Mouse (Mus musculus) testis, adult 2 months (tissue): Measurements from ENCODE around the gene Lamb1. TPM values are rescaled to one million over a fixed set of nuclear protein-coding genes. Genes with fewer than 3 reads are reported as not detected.

Source experiments
- H3K27ac ChIP-seq: fragments of 200-500 bp; 2 replicates; pipeline ENCODE4 v1.5.1; 2012; ENCODE audit warnings: low read depth, low read length; ENCODE audit not compliant: control insufficient read depth, insufficient read depth
- H3K27me3 ChIP-seq: fragments of 200-500 bp; 2 replicates; pipeline ENCODE4 v1.6.1; 2012; ENCODE audit warnings: mild to moderate bottlenecking, low read length, moderate library complexity; ENCODE audit not compliant: control insufficient read depth, insufficient read depth
- H3K36me3 ChIP-seq: fragments of 200-500 bp; 2 replicates; pipeline ENCODE4 v1.6.1; 2012; ENCODE audit warnings: mild to moderate bottlenecking, low read length; ENCODE audit not compliant: control insufficient read depth, insufficient read depth
- H3K4me1 ChIP-seq: fragments of 200-500 bp; 2 replicates; pipeline ENCODE4 v1.6.1; 2012; ENCODE audit warnings: low read length; ENCODE audit not compliant: control insufficient read depth, insufficient read depth
- H3K4me3 ChIP-seq: fragments of 200-500 bp; 2 replicates; pipeline ENCODE4 v1.5.1; 2012; ENCODE audit warnings: low read depth, mild to moderate bottlenecking, low read length, moderate library complexity, mixed read lengths; ENCODE audit not compliant: control insufficient read depth
- CTCF ChIP-seq: fragments of 200-500 bp; IDR thresholded peaks from 2 replicates; pipeline ENCODE4 v1.5.1; 2012; ENCODE audit warnings: low read depth, mild to moderate bottlenecking, inconsistent platforms, low read length, moderate library complexity; ENCODE audit not compliant: control insufficient read depth, insufficient read depth, insufficient replicate concordance
- POLR2A ChIP-seq: fragments of 200-500 bp; IDR thresholded peaks from 2 replicates; pipeline ENCODE4 v1.6.1; 2012; ENCODE audit warnings: low read depth, mild to moderate bottlenecking, inconsistent platforms, low read length, moderate library complexity; ENCODE audit not compliant: control insufficient read depth
- polyA plus RNA-seq: library from polyadenylated mRNA; depleted of rRNA; stranded (reverse); fragments of >200 nt; gene quantifications from 2 replicates; pipeline ENCODE4 v1.2.3, GENCODE M21; 2012

Gene Lamb1
- polyA plus RNA-seq, 1 experiment = 3.8 TPM

- no peak for TF ChIP-seq POLR2A
- TF ChIP-seq CTCF = no peak
- Histone ChIP-seq H3K4me3 (no peak overlapping the region), H3K4me1 (no peaks in the 10 kb centered on the region), H3K27me3 (no peaks in the 10 kb centered on the region), H3K27ac (no peak overlapping the region), H3K36me3 (no peaks in the 10 kb centered on the region)
Observed at GRCm38 (mm10) chr12:31302766-31303511, 37.9 kb downstream of the Lamb1 start.

- no peaks in the 10 kb centered on the region for H3K36me3 ChIP-seq
- TF ChIP-seq CTCF = no peak
- no peak for TF ChIP-seq POLR2A
- no peak overlapping the region for H3K4me3 ChIP-seq
- no peaks in the 10 kb centered on the region for H3K4me1 ChIP-seq
- no peaks in the 10 kb centered on the region for H3K27me3 ChIP-seq
- H3K27ac ChIP-seq = no peak overlapping the region
Observed at GRCm38 (mm10) chr12:31306075-31306675, 41.1 kb downstream of the Lamb1 start.

- Histone ChIP-seq H3K36me3 (no peaks in the 10 kb centered on the region), H3K4me1 (no peaks in the 10 kb centered on the region), H3K27ac (no peak overlapping the region), H3K4me3 (no peak overlapping the region), H3K27me3 (no peaks in the 10 kb centered on the region)
- TF ChIP-seq CTCF (no peak), POLR2A (no peak)
Observed at GRCm38 (mm10) chr12:31307011-31307410, 42.0 kb downstream of the Lamb1 start.

GRCm38 (mm10) chr12:31307756-31308155 is 42.7 kb downstream of the Lamb1 start:
- no peak for TF ChIP-seq CTCF
- no peak for TF ChIP-seq POLR2A
- Histone ChIP-seq H3K27ac (no peak overlapping the region), H3K36me3 (no peaks in the 10 kb centered on the region), H3K27me3 (no peaks in the 10 kb centered on the region), H3K4me1 (no peaks in the 10 kb centered on the region), H3K4me3 (no peak overlapping the region)

GRCm38 (mm10) chr12:31310687-31311086 is 45.7 kb downstream of the Lamb1 start:
- no peak for TF ChIP-seq CTCF
- TF ChIP-seq POLR2A = no peak
- Histone ChIP-seq H3K27ac (no peak overlapping the region), H3K36me3 (no peaks in the 10 kb centered on the region), H3K4me3 (no peak overlapping the region), H3K27me3 (no peaks in the 10 kb centered on the region), H3K4me1 (no peaks in the 10 kb centered on the region)

GRCm38 (mm10) chr12:31311671-31312265 is 46.7 kb downstream of the Lamb1 start:
- no peak for TF ChIP-seq CTCF
- TF ChIP-seq POLR2A = no peak
- Histone ChIP-seq H3K36me3 (no peaks in the 10 kb centered on the region), H3K27ac (no peak overlapping the region)

GRCm38 (mm10) chr12:31312281-31312680 is 47.2 kb downstream of the Lamb1 start:
- no peaks in the 10 kb centered on the region for H3K4me1 ChIP-seq
- no peaks in the 10 kb centered on the region for H3K36me3 ChIP-seq
- no peaks in the 10 kb centered on the region for H3K27me3 ChIP-seq
- no peak overlapping the region for H3K4me3 ChIP-seq
- TF ChIP-seq POLR2A (no peak), CTCF (no peak)
- H3K27ac ChIP-seq = no peak overlapping the region

More at GRCm38 (mm10) chr12:31311671-31312265, 46.7 kb downstream of the Lamb1 start:
- Histone ChIP-seq H3K4me1 (no peaks in the 10 kb centered on the region), H3K4me3 (no peak overlapping the region), H3K27me3 (no peaks in the 10 kb centered on the region)
